Mouse (Mus musculus) hindbrain, embryonic 15.5 days (tissue): ENCODE measurements around the gene Rlbp1. TPM values are rescaled to one million over a fixed set of nuclear protein-coding genes. Genes with fewer than 3 reads are reported as not detected.

ENCODE experiments used
- ATAC-seq: fragments of 200-750 bp; cut with Nextera tagmentation; 2 replicates; pipeline ENCODE4 v1.8.0; 2017; ENCODE audit warnings: low read depth, moderate number of reproducible peaks, moderate TSS enrichment; ENCODE audit not compliant: low FRiP score
- H3K27ac ChIP-seq: fragments of 300-500 bp; sonication (generic); replicated peaks from 2 replicates; pipeline ENCODE4 v1.5.1; 2015; ENCODE audit warnings: mild to moderate bottlenecking, inconsistent platforms
- H3K27me3 ChIP-seq: fragments of 300-500 bp; sonication (generic); 2 replicates; pipeline ENCODE4 v1.6.1; 2015; ENCODE audit warnings: control low read depth, inconsistent platforms
- H3K36me3 ChIP-seq: fragments of 300-500 bp; sonication (generic); 2 replicates; pipeline ENCODE4 v1.6.1; 2015; ENCODE audit warnings: control low read depth, inconsistent platforms
- H3K4me1 ChIP-seq: fragments of 300-500 bp; sonication (generic); replicated peaks from 2 replicates; pipeline ENCODE4 v1.6.1; 2015; ENCODE audit warnings: control low read depth, inconsistent platforms
- H3K4me2 ChIP-seq: fragments of 300-500 bp; sonication (generic); 2 replicates; pipeline ENCODE4 v1.6.1; 2015; ENCODE audit warnings: moderate library complexity, mild to moderate bottlenecking, inconsistent platforms
- H3K4me3 ChIP-seq: fragments of 300-500 bp; sonication (generic); 2 replicates; pipeline ENCODE4 v1.5.1; 2015; ENCODE audit warnings: mild to moderate bottlenecking, inconsistent platforms
- H3K9ac ChIP-seq: fragments of 300-500 bp; sonication (generic); 2 replicates; pipeline ENCODE4 v1.6.1; 2015; ENCODE audit warnings: inconsistent platforms
- H3K9me3 ChIP-seq: fragments of 300-500 bp; sonication (generic); 2 replicates; pipeline ENCODE4 v1.6.1; 2016; ENCODE audit warnings: control low read depth, inconsistent platforms
- WGBS: fragments of 180-500 bp; shearing (Covaris S2); methylation state at CpG from one replicate; pipeline ENCODE4 v1.1.7; 2015; 5-methylcytosine and 5-hydroxymethylcytosine counted together
- polyA plus RNA-seq: library from polyadenylated mRNA; unstranded; fragments of >200 nt; fragmentation: Nextera tagmentation; extraction: Ambion mirVana; gene quantifications from 2 replicates; pipeline ENCODE4 v1.2.1, GENCODE M21; 2015

Rlbp1 gene
- polyA plus RNA-seq, 1 experiment from 2014 or later = 23.0 TPM

- Histone ChIP-seq H3K9me3 (no peaks in the 10 kb centered on the region), H3K4me2 (no peak overlapping the region), H3K9ac (no peak overlapping the region), H3K4me3 (no peak overlapping the region), H3K36me3 (no peaks in the 10 kb centered on the region), H3K27me3 (no peaks in the 10 kb centered on the region), H3K27ac (no peak overlapping the region), H3K4me1 (peaks cover 10% of the 10 kb centered on the region)
- WGBS = 97% methylated on average over 7 of the region's 7 CpGs
- no peak for ATAC-seq
Measured at GRCm38 (mm10) chr7:79393924-79394323, 7.1 kb upstream of the Rlbp1 start.

- no peak overlapping the region for H3K27ac ChIP-seq
- no peaks in the 10 kb centered on the region for H3K9me3 ChIP-seq
- H3K4me1 ChIP-seq = peaks cover 10% of the 10 kb centered on the region
- H3K36me3 ChIP-seq = no peaks in the 10 kb centered on the region
- peak overlapping the region; percentile 100 for H3K4me2 ChIP-seq
- no peak for ATAC-seq
- H3K4me3 ChIP-seq = peak overlapping the region; percentile 48
- no peak overlapping the region for H3K9ac ChIP-seq
- no peaks in the 10 kb centered on the region for H3K27me3 ChIP-seq
- 67% methylated on average over 9 of the region's 9 CpGs for WGBS
Measured at GRCm38 (mm10) chr7:79392860-79393513, 6.1 kb upstream of the Rlbp1 start.

GRCm38 (mm10) chr7:79391883-79392649 is 5.2 kb upstream of the Rlbp1 start, which contains the start of gene Fanci:
Gene Fanci, plus strand, starts transcription at chr7:79391929.
- no peaks in the 10 kb centered on the region for H3K27me3 ChIP-seq
- peak within 1 kb of the TSS; percentile 100 for H3K4me2 ChIP-seq
- H3K4me3 ChIP-seq = peak within 1 kb of the TSS; percentile 48
- peaks cover 10% of the 10 kb centered on the region for H3K4me1 ChIP-seq
- peak within 1 kb of the TSS; percentile 79 for H3K27ac ChIP-seq
- peak within 1 kb of the TSS; percentile 53 for H3K9ac ChIP-seq
- H3K36me3 ChIP-seq = no peaks in the 10 kb centered on the region
- H3K9me3 ChIP-seq = no peaks in the 10 kb centered on the region
- under 1% methylated on average over 44 of the region's 44 CpGs for WGBS
- ATAC-seq = peak; percentile 94

GRCm38 (mm10) chr7:79391471-79391870 is 4.6 kb upstream of the Rlbp1 start:
- no peaks in the 10 kb centered on the region for H3K36me3 ChIP-seq
- H3K4me1 ChIP-seq = peaks cover 10% of the 10 kb centered on the region
- peak; percentile 7; the same call in 1 of the 2 replicates for ATAC-seq
- no peaks in the 10 kb centered on the region for H3K9me3 ChIP-seq
- WGBS = 13% methylated on average over 3 of the region's 3 CpGs
- peak overlapping the region; percentile 100 for H3K4me2 ChIP-seq
- no peaks in the 10 kb centered on the region for H3K27me3 ChIP-seq
- H3K27ac ChIP-seq = peak overlapping the region; percentile 79
- peak overlapping the region; percentile 53 for H3K9ac ChIP-seq
- peak overlapping the region; percentile 48 for H3K4me3 ChIP-seq

GRCm38 (mm10) chr7:79390141-79390708 is 3.4 kb upstream of the Rlbp1 start:
- no peaks in the 10 kb centered on the region for H3K36me3 ChIP-seq
- no peaks in the 10 kb centered on the region for H3K27me3 ChIP-seq
- no peak for ATAC-seq
- H3K4me2 ChIP-seq = no peak overlapping the region
- WGBS = 79% methylated on average over 5 of the region's 5 CpGs
- H3K27ac ChIP-seq = no peak overlapping the region
- H3K9ac ChIP-seq = no peak overlapping the region
- H3K9me3 ChIP-seq = no peaks in the 10 kb centered on the region
- H3K4me1 ChIP-seq = peaks cover 10% of the 10 kb centered on the region
- no peak overlapping the region for H3K4me3 ChIP-seq

GRCm38 (mm10) chr7:79388671-79389206 is 1.9 kb upstream of the Rlbp1 start:
- Histone ChIP-seq H3K27ac (0 out of 2 replicates have a peak overlapping the region, but pooled peaks have one; percentile 20), H3K9me3 (no peaks in the 10 kb centered on the region), H3K27me3 (no peaks in the 10 kb centered on the region), H3K9ac (no peak overlapping the region), H3K4me2 (no peak overlapping the region), H3K36me3 (no peaks in the 10 kb centered on the region), H3K4me1 (peaks cover 10% of the 10 kb centered on the region), H3K4me3 (no peak overlapping the region)
- WGBS = 60% methylated on average over 7 of the region's 7 CpGs
- no peak for ATAC-seq

GRCm38 (mm10) chr7:79387991-79388390 is 1.1 kb upstream of the Rlbp1 start:
- Histone ChIP-seq H3K36me3 (no peaks in the 10 kb centered on the region), H3K4me2 (no peak overlapping the region), H3K4me3 (no peak overlapping the region), H3K9ac (no peak overlapping the region), H3K27ac (no peak overlapping the region), H3K27me3 (no peaks in the 10 kb centered on the region), H3K9me3 (no peaks in the 10 kb centered on the region), H3K4me1 (peaks cover 10% of the 10 kb centered on the region)
- ATAC-seq = no peak
- WGBS = 60% methylated on average over 7 of the region's 7 CpGs

GRCm38 (mm10) chr7:79387140-79387539 is 292 bp upstream of the Rlbp1 start:
- peak overlapping the region; percentile 65 for H3K27ac ChIP-seq
- H3K4me1 ChIP-seq = 0 out of 2 replicates have a peak, but pooled peaks cover 3% of the 10 kb centered on the region
- no peak overlapping the region for H3K4me2 ChIP-seq
- H3K36me3 ChIP-seq = no peaks in the 10 kb centered on the region
- no peak for ATAC-seq
- no peak overlapping the region for H3K4me3 ChIP-seq
- H3K9me3 ChIP-seq = no peaks in the 10 kb centered on the region
- H3K9ac ChIP-seq = no peak overlapping the region
- WGBS = 74% methylated on average over 8 of the region's 8 CpGs
- H3K27me3 ChIP-seq = no peaks in the 10 kb centered on the region

GRCm38 (mm10) chr7:79376516-79377275 is 10.2 kb downstream of the Rlbp1 start:
- H3K27ac ChIP-seq = no peak overlapping the region
- H3K4me1 ChIP-seq = no peaks in the 10 kb centered on the region
- H3K9ac ChIP-seq = no peak overlapping the region
- no peak for ATAC-seq
- no peaks in the 10 kb centered on the region for H3K36me3 ChIP-seq
- no peak overlapping the region for H3K4me3 ChIP-seq
- H3K4me2 ChIP-seq = no peak overlapping the region
- H3K27me3 ChIP-seq = no peaks in the 10 kb centered on the region
- 88% methylated on average over 10 of the region's 10 CpGs for WGBS
- H3K9me3 ChIP-seq = no peaks in the 10 kb centered on the region

GRCm38 (mm10) chr7:79375594-79375993 is 11.3 kb downstream of the Rlbp1 start:
- ATAC-seq = no peak
- Histone ChIP-seq H3K4me2 (no peak overlapping the region), H3K27ac (no peak overlapping the region), H3K9ac (no peak overlapping the region), H3K27me3 (no peaks in the 10 kb centered on the region), H3K4me1 (no peaks in the 10 kb centered on the region), H3K4me3 (no peak overlapping the region), H3K9me3 (no peaks in the 10 kb centered on the region), H3K36me3 (no peaks in the 10 kb centered on the region)
- 73% methylated on average over 5 of the region's 5 CpGs for WGBS

- H3K4me1 ChIP-seq = no peaks in the 10 kb centered on the region
Measured at GRCm38 (mm10) chr7:79374017-79374416, 12.8 kb downstream of the Rlbp1 start.

More at GRCm38 (mm10) chr7:79374017-79374416, 12.8 kb downstream of the Rlbp1 start:
- Histone ChIP-seq H3K27me3 (no peaks in the 10 kb centered on the region), H3K4me2 (no peak overlapping the region), H3K36me3 (no peaks in the 10 kb centered on the region), H3K9me3 (no peaks in the 10 kb centered on the region), H3K4me3 (no peak overlapping the region), H3K27ac (no peak overlapping the region), H3K9ac (no peak overlapping the region)
- no peak for ATAC-seq
